Mouse (Mus musculus) kidney, embryonic 15.5 days (tissue): ENCODE data around the gene Zfp14. TPM values are rescaled to one million over a fixed set of nuclear protein-coding genes. Genes with fewer than 3 reads are reported as not detected.

Experiments used
- ATAC-seq: fragments of 200-750 bp; cut with Nextera tagmentation; replicated peaks from 2 replicates; pipeline ENCODE4 v1.8.0; 2017; ENCODE audit warnings: moderate TSS enrichment; ENCODE audit not compliant: low FRiP score
- H3K27ac ChIP-seq: fragments of 300-500 bp; sonication (generic); 2 replicates; pipeline ENCODE4 v1.5.1; 2015; ENCODE audit warnings: mild to moderate bottlenecking, inconsistent platforms
- H3K27me3 ChIP-seq: fragments of 300-500 bp; sonication (generic); 2 replicates; pipeline ENCODE4 v1.6.1; 2015; ENCODE audit warnings: inconsistent platforms
- H3K36me3 ChIP-seq: fragments of 300-500 bp; sonication (generic); 2 replicates; pipeline ENCODE4 v1.6.1; 2015; ENCODE audit warnings: inconsistent platforms
- H3K4me1 ChIP-seq: fragments of 300-500 bp; sonication (generic); 2 replicates; pipeline ENCODE4 v1.6.1; 2015; ENCODE audit warnings: inconsistent platforms
- H3K4me2 ChIP-seq: fragments of 300-500 bp; sonication (generic); 2 replicates; pipeline ENCODE4 v1.6.1; 2015; ENCODE audit warnings: moderate library complexity, mild to moderate bottlenecking, inconsistent platforms
- H3K4me3 ChIP-seq: fragments of 300-500 bp; sonication (generic); replicated peaks from 2 replicates; pipeline ENCODE4 v1.5.1; 2015; ENCODE audit warnings: mild to moderate bottlenecking, inconsistent platforms
- H3K9ac ChIP-seq: fragments of 300-500 bp; sonication (generic); 2 replicates; pipeline ENCODE4 v1.6.1; 2015; ENCODE audit warnings: mild to moderate bottlenecking, inconsistent platforms
- H3K9me3 ChIP-seq: fragments of 300-500 bp; sonication (generic); replicated peaks from 2 replicates; pipeline ENCODE4 v1.6.1; 2016; ENCODE audit warnings: inconsistent platforms
- WGBS: fragments of 180-500 bp; shearing (Covaris S2); methylation state at CpG from one replicate; pipeline ENCODE4 v1.1.7; 2015; ENCODE audit warnings: mixed read lengths; 5-methylcytosine and 5-hydroxymethylcytosine counted together
- microRNA-seq: library from miRNA; unstranded; fragments of <30 nt; microRNA quantifications from one replicate; pipeline ENCODE4, GENCODE M21; 2016
- polyA plus RNA-seq: library from polyadenylated mRNA; unstranded; fragments of >200 nt; fragmentation: Nextera tagmentation; extraction: Ambion mirVana; gene quantifications from 2 replicates; pipeline ENCODE4 v1.2.1, GENCODE M21; 2015

Gene Zfp14
- polyA plus RNA-seq, 1 experiment from 2014 or later: 3.0 TPM

- no peak overlapping the region for H3K4me2 ChIP-seq
- no peak for ATAC-seq
- H3K27ac ChIP-seq: no peak overlapping the region
- no peak overlapping the region for H3K4me3 ChIP-seq
- no peaks in the 10 kb centered on the region for H3K9me3 ChIP-seq
- 95% methylated on average over 9 of the region's 9 CpGs for WGBS
- H3K36me3 ChIP-seq: peaks cover 87% of the 10 kb centered on the region
- no peaks in the 10 kb centered on the region for H3K4me1 ChIP-seq
- H3K9ac ChIP-seq: no peak overlapping the region
- no peaks in the 10 kb centered on the region for H3K27me3 ChIP-seq
Observed at GRCm38 (mm10) chr7:29993340-29993739, 57.8 kb downstream of the Zfp14 start.

- Histone ChIP-seq H3K9me3 (no peaks in the 10 kb centered on the region), H3K4me2 (no peak overlapping the region), H3K9ac (no peak overlapping the region), H3K36me3 (peaks cover 86% of the 10 kb centered on the region), H3K4me3 (no peak overlapping the region), H3K27me3 (no peaks in the 10 kb centered on the region), H3K27ac (no peak overlapping the region), H3K4me1 (no peaks in the 10 kb centered on the region)
- 93% methylated on average over 8 of the region's 8 CpGs for WGBS
- no peak for ATAC-seq
Observed at GRCm38 (mm10) chr7:29992698-29993097, 58.5 kb downstream of the Zfp14 start.

GRCm38 (mm10) chr7:29989031-29989430, 62.1 kb downstream of the Zfp14 start:
- no peak overlapping the region for H3K4me3 ChIP-seq
- H3K27ac ChIP-seq: no peak overlapping the region
- 89% methylated on average over 11 of the region's 11 CpGs for WGBS
- H3K4me2 ChIP-seq: no peak overlapping the region
- no peak overlapping the region for H3K9ac ChIP-seq
- ATAC-seq: no peak
- H3K27me3 ChIP-seq: no peaks in the 10 kb centered on the region
- peaks cover 14% of the 10 kb centered on the region for H3K4me1 ChIP-seq
- H3K9me3 ChIP-seq: no peaks in the 10 kb centered on the region
- H3K36me3 ChIP-seq: peaks cover 72% of the 10 kb centered on the region

GRCm38 (mm10) chr7:29987551-29987950, 63.6 kb downstream of the Zfp14 start:
- Histone ChIP-seq H3K9me3 (no peaks in the 10 kb centered on the region), H3K9ac (no peak overlapping the region), H3K27ac (no peak overlapping the region), H3K4me2 (no peak overlapping the region), H3K4me3 (no peak overlapping the region), H3K27me3 (no peaks in the 10 kb centered on the region), H3K36me3 (peaks cover 61% of the 10 kb centered on the region), H3K4me1 (peaks cover 21% of the 10 kb centered on the region)
- ATAC-seq: no peak
- WGBS: 93% methylated on average over 5 of the region's 5 CpGs

Small RNA genes within 50 kb of the gene (microRNA-seq; reads per million reads assigned to microRNA genes)
- gene Gm23368: not detected

Other genes starting within 250 kb of the Zfp14 start
- 13.4 and 13.9 TPM in 2 replicates for gene Zfp790, start 235.3 kb downstream of the Zfp14 start, polyA plus RNA-seq
- 5.4 and 6.7 TPM in 2 replicates for gene Zfp940, start 197.7 kb downstream of the Zfp14 start, polyA plus RNA-seq
- gene Zfp420, start 191.4 kb downstream of the Zfp14 start, polyA plus RNA-seq: 7.5 and 7.8 TPM in 2 replicates
- 9.5 and 10.8 TPM in 2 replicates for gene Zfp27, start 144.8 kb downstream of the Zfp14 start, polyA plus RNA-seq
- 5.2 and 5.8 TPM in 2 replicates for gene Zfp383, start 143.2 kb downstream of the Zfp14 start, polyA plus RNA-seq
- gene Zfp74, start 97.3 kb downstream of the Zfp14 start, polyA plus RNA-seq: 12.0 and 12.2 TPM in 2 replicates
- gene Zfp568, start 67.4 kb downstream of the Zfp14 start, polyA plus RNA-seq: 17.7 and 19.5 TPM in 2 replicates
- gene Zfp82, start 21.5 kb upstream of the Zfp14 start, polyA plus RNA-seq: 3.9 and 5.5 TPM in 2 replicates
- gene Gm26920, start 39.0 kb upstream of the Zfp14 start, polyA plus RNA-seq: 1.1 and 2.4 TPM in 2 replicates
- 12.2 and 15.9 TPM in 2 replicates for gene Zfp566, start 39.1 kb upstream of the Zfp14 start, polyA plus RNA-seq
- gene Zfp260, start 43.4 kb upstream of the Zfp14 start, polyA plus RNA-seq: 109 and 114 TPM in 2 replicates
- 8.6 and 8.7 TPM in 2 replicates for gene Zfp382, start 70.6 kb upstream of the Zfp14 start, polyA plus RNA-seq
- 17.8 and 20.2 TPM in 2 replicates for gene Zfp146, start 118.4 kb upstream of the Zfp14 start, polyA plus RNA-seq
- 11.1 and 11.7 TPM in 2 replicates for gene Cox7a1, start 132.8 kb upstream of the Zfp14 start, polyA plus RNA-seq
- 90.8 and 98.8 TPM in 2 replicates for gene Capns1, start 147.4 kb upstream of the Zfp14 start, polyA plus RNA-seq
- gene Polr2i, start 180.6 kb upstream of the Zfp14 start, polyA plus RNA-seq: 148 and 152 TPM in 2 replicates
- 174 and 190 TPM in 2 replicates for gene Tbcb, start 180.9 kb upstream of the Zfp14 start, polyA plus RNA-seq
- gene Ovol3, start 184.3 kb upstream of the Zfp14 start, polyA plus RNA-seq: not detected in 2 replicates
- 0.59 and 0.61 TPM in 2 replicates for gene Thap8, start 228.7 kb upstream of the Zfp14 start, polyA plus RNA-seq
- 8.6 and 9.9 TPM in 2 replicates for gene Wdr62, start 229.0 kb upstream of the Zfp14 start, polyA plus RNA-seq
- gene Clip3, start 240.3 kb upstream of the Zfp14 start, polyA plus RNA-seq: 33.3 and 36.5 TPM in 2 replicates